Mouse (Mus musculus) kidney, adult 18-20 months (tissue): Measurements from ENCODE around the gene Tmprss3.

Source experiments
- DNase-seq: peaks from one replicate; pipeline ENCODE4 v3.0.0; 2021

The Tmprss3 gene

DNA sequence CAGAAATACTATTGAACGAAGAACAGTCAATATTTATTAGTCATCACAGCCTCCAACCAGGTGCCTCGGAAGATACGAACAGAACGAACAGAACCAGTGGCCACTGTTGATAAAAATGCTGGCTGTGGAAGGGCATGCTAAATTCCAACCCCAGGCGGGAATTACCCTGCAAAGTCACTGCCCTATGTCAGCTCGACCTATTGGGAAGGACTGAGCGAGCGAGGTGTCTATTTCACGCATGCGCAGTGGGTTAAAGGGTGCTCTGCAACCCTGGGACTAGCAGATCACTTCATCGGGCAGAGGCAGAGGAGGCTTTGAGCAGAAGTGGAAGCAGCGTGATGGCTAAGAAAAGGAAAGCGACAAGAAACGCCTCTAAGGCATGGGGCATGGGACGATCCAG, 65.0 kb downstream of the Tmprss3 start:
- no peak for DNase-seq

DNA sequence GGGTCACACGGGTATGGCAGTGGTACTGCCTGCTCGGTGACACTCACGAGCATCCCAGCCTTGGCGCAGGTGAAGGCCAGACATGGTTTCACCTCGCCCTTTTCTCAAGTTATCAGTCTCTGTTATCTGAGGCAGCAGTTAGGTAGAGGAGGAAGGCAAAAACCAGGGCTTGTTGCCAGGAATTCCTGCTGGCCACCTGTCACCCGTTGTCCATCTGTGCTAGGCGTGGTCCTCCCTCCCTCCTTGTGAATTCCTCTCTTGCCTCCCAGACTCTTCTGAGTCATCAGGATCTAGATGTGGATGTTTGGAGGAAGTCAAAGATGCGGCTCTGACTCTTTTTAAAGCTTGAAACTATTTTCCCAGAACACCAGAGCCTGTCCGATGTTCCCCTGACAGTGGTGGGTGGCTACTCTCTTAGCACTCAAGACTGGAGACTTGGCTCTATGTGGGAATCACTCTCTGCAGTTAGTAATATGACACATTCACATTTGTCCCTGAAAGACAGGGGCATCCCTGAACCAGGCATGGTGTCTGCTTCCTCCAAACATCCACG, 67.4 kb downstream of the Tmprss3 start:
- DNase-seq: no peak

DNA sequence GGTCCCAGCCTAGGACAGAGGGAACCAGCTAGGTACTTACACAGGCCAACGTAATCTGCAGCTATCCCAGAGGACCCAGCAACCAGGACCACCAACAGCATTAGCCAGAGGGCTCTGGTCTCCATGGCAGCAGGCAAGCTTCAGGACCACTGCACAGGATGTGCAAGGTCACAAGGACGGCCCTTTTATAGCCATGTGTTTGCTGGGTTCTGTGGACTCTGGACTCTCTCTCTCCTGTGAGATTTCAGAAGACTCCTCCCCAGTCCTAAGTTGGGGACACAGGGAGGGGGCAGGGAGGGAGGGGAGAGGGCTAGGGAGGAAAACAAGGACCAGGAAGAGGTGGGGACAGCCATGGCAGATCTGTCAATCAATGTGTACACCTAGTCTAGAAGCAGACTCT, 69.3 kb downstream of the Tmprss3 start, which contains the start of gene Tff3:
Gene Tff3, minus strand, starts transcription at position 195 of the 400 bp plus-strand sequence.
- no peak for DNase-seq
